Mouse (Mus musculus) G1E (cell line): ENCODE results near the gene Bri3.

Experiments used
- CTCF ChIP-seq: IDR thresholded peaks from 2 replicates; pipeline ENCODE4 v1.5.1; 2012; ENCODE audit warnings: low read depth, low read length, inconsistent platforms, mixed read lengths
- GATA1 ChIP-seq: IDR thresholded peaks from 2 replicates; pipeline ENCODE4 v1.6.1; 2012; ENCODE audit warnings: borderline replicate concordance, low read length, inconsistent platforms, mixed read lengths
- GATA2 ChIP-seq: IDR thresholded peaks from 2 replicates; pipeline ENCODE4 v1.6.1; 2012; ENCODE audit warnings: low read depth, low read length, inconsistent platforms, borderline replicate concordance
- POLR2AphosphoS5 ChIP-seq: IDR thresholded peaks from 2 replicates; pipeline ENCODE4 v1.6.1; 2012; ENCODE audit warnings: low read depth, low read length, inconsistent platforms; ENCODE audit not compliant: insufficient replicate concordance
- TAL1 ChIP-seq: conservative IDR thresholded peaks from 2 replicates; pipeline ENCODE4 v1.6.1; 2012; ENCODE audit warnings: low read depth, low read length, inconsistent platforms, mixed read lengths

DNA sequence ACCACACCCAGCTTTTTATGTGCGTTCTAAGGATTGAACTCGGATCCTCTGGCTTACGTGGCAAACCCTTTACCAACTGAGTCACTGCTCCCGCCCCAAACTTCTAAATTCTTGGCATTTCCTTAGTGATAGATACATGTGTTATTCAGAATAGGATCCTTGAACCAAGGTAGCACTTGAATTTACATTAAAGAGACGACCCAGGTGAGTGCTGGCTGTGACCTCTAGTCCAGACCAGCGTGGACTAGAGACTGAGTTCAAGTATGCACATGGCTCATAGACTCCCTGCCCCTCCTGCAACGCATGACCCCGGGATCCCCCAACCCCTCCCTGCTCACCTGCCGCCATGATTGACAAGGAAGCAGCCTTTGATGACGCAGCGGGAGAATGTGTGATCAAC is 162.0 kb downstream of the Bri3 start:
- TF ChIP-seq CTCF (no peak), TAL1 (no peak), GATA1 (no peak), POLR2AphosphoS5 (no peak), GATA2 (no peak)
